Mouse (Mus musculus): Measurements from ENCODE around the gene Shroom1.
"Not testable (repeated sequence)": the region's sequence is repeated elsewhere in the genome, so short reads cannot be mapped to it uniquely, and the experiment has no call there.

Gene Shroom1

GRCm38 (mm10) chr11:53456474-53457371, at the start of gene Shroom1, which contains the start of gene Gm10447:
Shroom1 (plus strand) TSS chr11:53457205.
Gm10447 (minus strand) TSS chr11:53457110.
- no peak for DNase-seq (ENCODE audit: low spot score)

DNA sequence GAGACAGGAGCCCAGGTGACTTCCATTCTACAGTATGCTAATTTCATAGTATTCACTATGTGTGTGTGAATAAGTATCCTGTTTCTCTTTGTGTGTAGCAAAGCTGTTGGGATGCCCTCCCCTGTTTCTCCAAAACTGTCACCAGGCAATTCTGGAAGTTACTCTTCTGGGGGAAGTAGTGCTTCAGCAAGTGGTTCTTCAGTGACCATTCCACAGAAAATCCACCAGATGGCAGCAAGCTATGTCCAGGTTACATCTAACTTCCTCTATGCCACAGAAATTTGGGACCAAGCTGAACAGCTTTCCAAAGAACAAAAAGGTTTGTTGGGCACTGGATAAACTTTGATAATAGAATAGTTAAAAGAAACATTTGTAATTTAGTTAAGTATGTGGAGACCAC, 45.3 kb upstream of the Shroom1 start:
- no peak for DNase-seq (ENCODE audit: low spot score)

DNA sequence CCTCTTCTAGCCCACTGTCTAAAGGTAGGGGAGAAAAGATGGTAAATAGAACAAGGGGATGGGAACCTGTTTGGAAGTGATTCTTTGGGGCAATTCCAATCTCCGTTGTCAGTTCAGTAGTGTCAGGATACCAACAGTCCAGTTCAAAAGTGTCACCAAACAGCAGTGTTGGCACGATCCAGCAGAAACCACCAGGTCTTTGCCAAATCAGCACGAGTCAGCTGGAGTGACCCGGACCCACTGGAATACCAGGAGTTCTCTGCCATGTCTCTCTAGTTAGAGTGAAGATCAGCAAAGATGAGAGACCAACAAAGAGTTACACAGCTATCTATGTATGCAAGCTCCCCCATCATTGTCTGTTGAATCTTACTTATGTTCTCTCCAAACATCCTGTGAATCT, 43.1 kb upstream of the Shroom1 start:
- DNase-seq (ENCODE audit: low spot score): no peak

DNA sequence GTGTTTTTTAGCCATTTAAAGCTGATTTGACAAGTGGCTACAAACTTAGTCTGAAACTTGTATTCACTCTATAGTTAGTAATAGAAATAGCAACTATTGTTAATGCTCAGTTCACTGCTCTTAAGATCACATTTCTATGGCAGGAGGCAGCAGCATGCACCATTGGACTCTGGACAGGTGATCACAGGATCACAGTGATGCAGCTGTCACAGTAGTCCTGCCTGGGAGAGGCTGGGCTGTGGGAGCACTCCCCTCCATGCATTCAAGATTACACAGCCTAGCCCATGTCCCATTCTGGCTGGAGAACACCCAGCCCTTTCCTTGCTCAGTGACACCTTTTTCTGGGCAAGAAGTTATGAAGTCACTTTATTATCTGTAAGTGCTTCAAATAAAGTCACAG, 39.0 kb upstream of the Shroom1 start:
- no peak for DNase-seq (ENCODE audit: low spot score)

GRCm38 (mm10) chr11:53423036-53423435, 34.0 kb upstream of the Shroom1 start, which contains the start of gene Leap2:
Leap2 (minus strand) TSS chr11:53423170.
- DNase-seq (ENCODE audit: low spot score): no peak

GRCm38 (mm10) chr11:53424826-53425225, 32.2 kb upstream of the Shroom1 start:
- no peak for DNase-seq (ENCODE audit: low spot score)

DNA sequence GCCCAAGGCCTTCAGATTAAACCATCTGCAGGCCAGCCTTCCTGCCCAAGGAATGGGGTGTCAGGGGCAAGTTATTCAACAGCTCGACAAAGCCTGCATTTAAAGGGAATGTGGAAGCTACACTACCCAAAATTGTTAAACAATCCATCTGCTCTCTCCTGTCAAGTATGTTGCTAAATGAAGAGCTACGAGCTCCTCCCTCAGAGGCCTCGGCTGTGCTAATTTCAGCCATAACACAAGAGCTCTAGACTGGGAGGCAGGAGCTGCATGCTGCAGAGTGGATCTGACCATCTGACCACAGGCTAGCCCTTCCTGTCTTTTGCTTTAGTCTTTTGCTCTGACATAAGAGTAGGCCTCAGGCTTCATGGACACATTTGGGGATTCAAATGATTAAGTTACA, 31.8 kb upstream of the Shroom1 start:
- no peak for DNase-seq (ENCODE audit: low spot score)

DNA sequence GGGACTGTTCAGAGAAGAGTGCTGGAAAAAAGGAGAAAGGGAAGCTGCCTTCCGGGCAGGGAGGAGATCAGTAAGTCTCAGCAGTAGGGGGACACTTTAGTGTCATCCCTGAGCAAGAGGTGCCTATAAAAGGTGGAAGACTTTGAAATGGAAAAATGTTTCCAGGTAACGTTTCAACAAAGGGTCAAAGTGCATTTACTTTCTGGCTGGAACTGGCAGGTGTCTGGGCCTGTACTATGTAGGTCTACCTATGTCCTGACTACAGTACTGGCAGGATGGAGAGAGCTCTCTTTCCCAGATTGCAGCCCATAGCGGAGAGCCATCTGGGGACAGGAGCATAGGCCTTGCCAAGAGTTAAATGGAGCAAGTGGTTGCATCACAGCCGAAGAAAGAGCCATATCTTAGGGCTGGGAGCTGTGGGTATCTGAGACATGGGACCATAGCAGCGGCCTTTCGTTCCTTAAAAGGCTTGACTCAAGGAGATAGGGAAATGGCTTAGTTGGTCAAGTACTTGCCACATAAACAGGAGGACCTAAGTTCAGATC, 31.2 kb upstream of the Shroom1 start:
- no peak for DNase-seq (ENCODE audit: low spot score)

- DNase-seq (ENCODE audit: low spot score): not testable (repeated sequence)
Measured at GRCm38 (mm10) chr11:53426914-53427313, 30.1 kb upstream of the Shroom1 start.

DNA sequence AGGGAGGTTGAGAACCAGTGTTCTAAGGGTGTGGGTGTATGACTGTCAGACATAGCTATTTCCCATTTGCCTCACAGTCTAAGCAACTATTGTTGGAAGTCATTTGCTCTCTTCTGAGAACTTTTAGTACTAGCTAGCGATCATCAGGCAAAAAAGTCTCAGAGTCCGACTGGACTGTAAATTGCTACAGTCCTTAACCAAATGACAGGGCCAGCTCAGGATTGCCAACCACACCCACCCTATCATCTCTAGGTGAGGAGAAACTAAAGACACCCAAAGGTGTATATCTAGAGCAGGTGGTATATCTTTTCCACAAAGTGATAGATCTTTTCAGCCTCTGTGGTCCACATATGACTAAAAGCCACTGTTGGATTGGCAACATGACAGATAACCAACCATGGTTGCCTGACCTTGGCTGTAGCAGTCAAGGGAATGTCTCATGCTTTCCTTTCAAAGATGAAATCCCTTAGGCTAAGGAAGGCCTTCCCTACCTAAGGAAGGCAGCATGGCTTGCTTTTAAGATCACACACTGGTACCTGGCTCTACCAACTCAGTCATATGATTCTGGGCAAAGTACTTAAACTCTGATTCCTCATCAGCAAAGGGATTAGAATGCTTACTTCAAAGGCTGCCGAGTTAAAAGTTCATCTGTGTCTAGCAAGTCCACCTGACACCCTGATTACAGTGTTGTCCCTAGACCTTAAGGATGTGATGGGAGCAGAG, 28.9 kb upstream of the Shroom1 start:
- no peak for DNase-seq (ENCODE audit: low spot score)

DNA sequence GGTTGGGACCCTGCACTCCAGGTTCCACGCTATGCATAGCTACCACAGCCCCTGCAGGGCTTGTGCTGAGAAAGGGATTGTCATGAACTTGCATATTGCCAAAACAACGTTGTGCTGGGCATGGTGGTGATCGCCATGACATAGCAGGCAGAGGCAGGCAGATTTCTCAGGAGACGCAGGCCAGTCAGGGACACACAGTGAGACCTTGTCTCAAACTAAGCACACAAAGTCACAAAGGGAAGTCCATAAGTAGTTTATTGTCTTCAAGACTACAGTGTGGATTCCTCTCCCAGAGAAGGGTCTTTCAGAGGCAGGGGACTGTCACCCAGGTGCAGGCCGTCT, 28.3 kb upstream of the Shroom1 start:
- DNase-seq (ENCODE audit: low spot score): no peak

DNA sequence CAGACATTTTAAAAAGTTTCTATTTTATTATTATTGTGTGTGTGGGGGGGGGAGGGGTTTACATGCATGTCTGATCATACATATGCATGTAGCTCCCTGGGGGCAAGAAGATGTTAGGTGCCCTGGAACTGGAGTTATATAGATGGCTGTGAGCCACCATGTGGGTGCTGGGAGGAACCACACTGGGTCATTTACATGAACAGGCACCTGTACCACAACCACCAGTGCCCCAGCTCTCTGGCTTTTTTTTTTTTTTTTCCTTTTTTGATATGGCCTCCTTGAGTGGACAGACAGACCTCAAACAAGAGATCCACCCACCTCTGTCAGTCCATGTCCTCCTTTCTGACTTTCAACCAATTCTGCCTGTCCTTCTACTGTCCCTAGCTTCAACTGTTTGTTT, 27.8 kb upstream of the Shroom1 start:
- no peak for DNase-seq (ENCODE audit: low spot score)

- no peak for DNase-seq (ENCODE audit: low spot score)
Measured at GRCm38 (mm10) chr11:53430300-53430669, 26.7 kb upstream of the Shroom1 start.

GRCm38 (mm10) chr11:53430670-53431346, 26.2 kb upstream of the Shroom1 start, which contains the start of the genes Uqcrq and Gdf9:
Uqcrq (minus strand) TSS chr11:53430831.
Gdf9 (plus strand) TSS chr11:53431023.
- DNase-seq (ENCODE audit: low spot score): peak; percentile 91

- DNase-seq (ENCODE audit: low spot score): no peak
Measured at GRCm38 (mm10) chr11:53431347-53432056, 25.5 kb upstream of the Shroom1 start.

DNA sequence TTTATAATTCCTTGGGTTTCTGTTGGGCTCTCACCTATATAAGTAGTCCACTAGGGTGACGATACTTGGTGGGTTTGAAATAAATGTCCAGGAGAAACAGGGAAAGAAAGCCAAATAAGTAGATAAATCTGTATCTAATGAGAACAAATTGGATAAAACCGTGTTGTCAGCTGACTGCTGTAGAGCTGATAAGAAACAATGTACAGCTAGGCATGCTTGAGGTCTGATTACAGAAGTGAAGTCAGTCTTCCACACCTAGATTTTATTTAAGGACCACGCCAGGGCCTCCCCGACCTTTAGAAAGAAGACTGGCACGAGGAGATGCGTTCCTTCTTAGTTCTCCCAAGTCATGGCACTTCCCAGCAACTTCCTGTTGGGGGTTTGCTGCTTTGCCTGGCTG, 23.9 kb upstream of the Shroom1 start:
- DNase-seq (ENCODE audit: low spot score): no peak

DNA sequence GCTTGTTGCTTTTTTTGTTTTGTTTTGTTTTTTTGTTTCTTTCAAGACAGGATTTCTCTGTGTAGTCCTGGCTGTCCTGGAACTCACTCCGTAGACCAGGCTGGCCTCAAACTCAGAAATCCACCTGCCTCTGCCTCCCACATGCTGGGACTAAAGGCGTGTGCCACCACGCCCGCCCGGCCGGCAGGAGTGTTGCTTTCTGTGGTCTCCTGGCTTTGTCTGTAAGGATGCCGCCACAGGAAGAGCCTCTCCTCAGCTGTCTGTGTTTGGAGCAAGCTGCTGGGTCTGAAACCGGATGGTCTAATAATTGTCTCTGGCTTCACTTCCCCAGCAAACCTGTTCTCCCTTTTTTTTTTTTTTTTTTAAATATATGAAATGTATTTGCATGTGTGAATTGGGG, 21.5 kb upstream of the Shroom1 start:
- DNase-seq (ENCODE audit: low spot score): no peak

DNA sequence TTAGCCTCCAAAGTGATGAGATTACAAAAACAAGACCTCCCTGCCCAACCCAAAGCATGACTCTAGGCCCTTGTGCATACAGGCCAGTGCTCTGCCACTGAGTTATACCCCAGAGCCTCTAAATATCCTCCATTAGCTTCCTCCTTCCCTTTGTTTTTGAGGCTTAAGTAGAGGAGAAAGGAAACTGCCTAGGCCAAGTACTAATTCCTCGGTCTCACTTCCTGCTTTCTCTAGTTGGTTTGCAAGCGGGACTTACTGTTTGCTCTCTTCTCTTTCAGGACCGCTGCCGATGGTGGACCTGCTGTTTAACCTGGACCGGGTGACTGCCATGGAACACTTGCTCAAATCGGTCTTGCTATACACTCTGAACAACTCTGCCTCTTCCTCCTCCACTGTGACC, 20.7 kb upstream of the Shroom1 start:
- no peak for DNase-seq (ENCODE audit: low spot score)

DNA sequence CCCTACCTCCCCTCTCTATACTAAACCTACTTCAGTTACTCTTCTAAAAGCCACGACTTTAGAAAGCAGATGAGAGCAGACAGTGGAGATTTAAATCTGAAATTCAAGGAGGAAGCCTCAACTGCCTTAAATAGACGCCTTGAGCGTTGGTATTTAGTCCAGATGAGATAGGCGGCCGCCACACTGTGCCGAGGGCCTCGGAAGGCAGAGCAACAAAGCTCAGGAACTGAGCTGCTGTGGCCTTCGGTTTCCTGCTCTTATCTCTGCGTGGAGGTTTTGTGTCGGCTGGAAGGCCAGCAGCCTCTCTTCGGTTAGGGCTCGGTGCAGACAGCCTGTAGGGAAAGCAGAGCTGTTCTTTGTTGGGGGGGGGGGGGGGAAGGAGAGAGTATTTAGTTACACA, 15.1 kb upstream of the Shroom1 start:
- no peak for DNase-seq (ENCODE audit: low spot score)

DNA sequence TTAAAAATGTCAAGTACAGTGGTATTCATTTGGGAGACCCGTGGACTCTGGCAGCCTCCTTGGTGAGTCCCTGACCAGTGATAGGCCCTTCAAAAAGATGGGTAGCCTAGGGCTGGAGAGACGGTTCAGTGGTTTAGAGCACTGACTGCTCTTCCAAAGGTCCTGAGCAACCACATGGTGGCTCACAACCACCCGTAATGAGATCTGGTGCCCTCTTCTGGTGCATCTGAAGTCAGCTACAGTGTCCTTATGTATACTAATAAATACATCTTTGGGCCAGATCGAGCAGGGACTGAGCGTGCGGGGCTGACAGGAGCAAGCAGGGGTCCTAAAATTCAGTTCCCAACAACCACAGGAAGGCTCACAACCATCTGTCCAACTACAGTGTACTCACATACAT, 13.1 kb upstream of the Shroom1 start:
- no peak for DNase-seq (ENCODE audit: low spot score)

DNA sequence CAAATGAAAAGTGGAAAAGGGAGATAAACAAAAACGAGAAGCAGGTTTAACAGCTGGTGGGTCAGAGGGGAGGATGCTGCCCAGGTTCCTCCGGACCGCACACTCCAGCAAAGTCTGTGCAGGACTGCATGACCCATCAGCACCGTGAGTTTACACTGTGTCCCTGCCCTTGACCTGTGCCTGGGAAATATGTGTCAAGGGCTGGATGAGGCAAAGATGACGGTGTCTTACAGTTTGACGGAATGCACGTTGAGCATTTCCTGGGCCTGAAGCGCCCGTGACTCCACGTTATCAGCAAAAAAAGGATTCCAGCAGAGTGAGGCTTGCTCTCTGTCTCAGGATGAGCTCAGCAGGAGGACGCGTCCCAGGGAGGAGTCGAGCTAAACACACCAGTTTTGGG, 11.4 kb upstream of the Shroom1 start:
- DNase-seq (ENCODE audit: low spot score): no peak

DNA sequence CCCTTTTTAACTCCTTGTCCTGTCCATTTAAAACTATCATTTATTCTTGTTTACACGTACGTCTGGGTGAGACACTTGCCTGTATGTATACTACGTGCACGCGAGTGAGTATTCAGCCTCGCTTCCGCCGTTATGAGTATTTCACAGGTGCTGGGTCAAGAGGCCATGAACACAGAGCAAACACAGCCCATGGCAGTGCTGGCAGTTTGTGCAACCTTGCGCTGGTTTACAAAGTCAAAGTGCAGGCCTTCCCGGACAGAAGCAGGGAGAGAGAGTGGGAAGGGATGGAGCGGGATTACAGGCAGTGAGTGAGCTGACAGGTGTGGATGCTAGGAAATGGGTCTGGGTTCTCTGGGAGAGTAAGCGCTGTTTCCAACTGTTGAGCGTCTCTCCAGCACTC, 10.8 kb upstream of the Shroom1 start:
- no peak for DNase-seq (ENCODE audit: low spot score)
